In genomic region chr2:174809296-174809695, GRCm38 (mm10) we compare ENCODE assay signal across 19 mouse cellular contexts. TPM values are rescaled to one million over a fixed set of nuclear protein-coding genes. Genes with fewer than 3 reads are reported as not detected.
A peak's percentile ranks its signal among the peaks of the same experiment; 100 is the strongest.
DNase-seq lines count a peak whose midpoint lies in the region.
"Had no signal": no experiment of that assay in that cellular context is flagged by ENCODE, and none has a peak within 500 bp of the region (broad histone marks: within the 10 kb centered on the region; RNA-seq: fewer than 3 reads in every experiment).

No protein-coding gene starts in this region.

- DNase-seq in embryo, embryonic 10 days (ENCODE audit: low spot score): peak; percentile 61
- peak; percentile 72 for DNase-seq in embryo, embryonic 11 days
- peak; percentile 69 for DNase-seq in forelimb bud, embryonic 11.5 days (ENCODE audit: low read depth, low spot score)
- DNase-seq in yolk sac, embryonic 10.5 days (ENCODE audit: low spot score): peak; percentile 3
- no peak for DNase-seq in kidney, postnatal 10 days
- no peak for DNase-seq in heart, postnatal 14 days
- DNase-seq: adrenal gland, adult 8-10 months; B cell, adult 2 months; cerebellum, adult 2 months; cerebellum, postnatal 14 days; heart, adult 2 months; kidney, adult 2 months; kidney, postnatal 14 days; lung, adult 2 months; lung, postnatal 10 days; midbrain, embryonic 14.5 days; thymus, adult 2 months; thymus, postnatal 36 days had no signal

- intact Hi-C loops in heart, postnatal 14 days (cut with DNase I): no loop called here

RNA-seq across cellular contexts. Expression of gene Edn3, which starts 48.9 kb away (rescaled TPM):
- total RNA-seq in heart, postnatal 14 days (2021): under 1 TPM in 1 of 2 experiments, not detected in 1; 0.14 TPM
- total RNA-seq: megakaryocyte-erythroid progenitor cell, adult 5-6 weeks had no signal

Comparison
In these comparisons a context has a peak if more than half of its experiments do, and no peak if none do; other contexts are left out.
1. DNase-seq: peak in embryo, embryonic 10 days (single experiment), embryo, embryonic 11 days (single experiment), forelimb bud, embryonic 11.5 days (single experiment) and yolk sac, embryonic 10.5 days (single experiment); none in kidney, postnatal 10 days (single experiment) and heart, postnatal 14 days (0 of 2).